Mouse (Mus musculus): ENCODE data around the gene Tmtc4.

The Tmtc4 gene

DNA sequence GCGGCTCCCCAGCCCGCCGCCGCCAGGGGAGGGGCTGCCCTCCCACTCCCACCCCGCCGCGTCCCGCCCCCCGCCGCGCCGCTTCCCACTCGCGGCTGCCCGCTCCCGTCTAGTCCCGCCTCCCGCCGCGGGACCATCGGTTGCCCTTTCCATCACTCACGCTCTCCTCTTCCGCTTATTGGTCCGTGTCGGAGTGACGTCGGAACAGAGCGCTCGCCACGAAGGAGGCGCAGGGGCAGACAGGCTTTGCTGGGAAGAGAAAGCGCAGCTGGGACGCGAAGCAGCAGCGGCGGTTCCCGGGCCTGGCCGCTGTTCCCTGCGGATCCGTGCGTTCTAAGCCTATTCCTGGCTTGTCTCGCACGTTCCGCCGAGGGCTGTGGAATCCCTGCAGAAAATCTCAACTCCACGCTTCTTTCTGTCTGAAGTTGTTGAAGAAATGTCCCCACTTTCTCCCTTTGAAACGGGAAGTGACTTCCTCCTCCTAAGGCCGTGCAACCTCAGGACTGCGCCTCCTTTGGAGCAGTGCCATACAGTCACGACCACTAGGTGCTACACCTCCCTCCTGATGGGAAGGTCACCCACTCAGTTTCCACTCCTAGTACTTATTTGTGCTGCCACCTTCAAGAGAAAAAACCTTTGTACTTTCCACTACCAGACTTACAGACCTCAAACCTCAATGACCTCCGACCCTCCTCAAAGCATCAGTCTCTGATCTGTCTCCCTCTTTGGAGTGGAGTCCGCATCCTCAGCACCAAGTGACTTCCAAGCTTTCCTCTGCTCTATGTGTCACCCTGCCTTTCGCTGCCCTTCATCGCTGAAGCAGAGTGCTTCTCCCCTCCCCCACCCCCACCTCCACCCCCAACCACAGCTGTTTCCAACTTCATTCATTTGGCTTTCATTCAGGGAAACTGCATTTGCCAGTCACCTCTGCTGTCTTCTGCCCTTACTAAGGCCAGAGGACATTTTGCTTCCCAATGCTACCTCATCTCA, at the start of gene Tmtc4:
Tmtc4 (minus strand) TSS at position 810 of the 990 bp plus-strand sequence.
- peak; percentile 87 for DNase-seq (ENCODE audit: low read depth)

DNA sequence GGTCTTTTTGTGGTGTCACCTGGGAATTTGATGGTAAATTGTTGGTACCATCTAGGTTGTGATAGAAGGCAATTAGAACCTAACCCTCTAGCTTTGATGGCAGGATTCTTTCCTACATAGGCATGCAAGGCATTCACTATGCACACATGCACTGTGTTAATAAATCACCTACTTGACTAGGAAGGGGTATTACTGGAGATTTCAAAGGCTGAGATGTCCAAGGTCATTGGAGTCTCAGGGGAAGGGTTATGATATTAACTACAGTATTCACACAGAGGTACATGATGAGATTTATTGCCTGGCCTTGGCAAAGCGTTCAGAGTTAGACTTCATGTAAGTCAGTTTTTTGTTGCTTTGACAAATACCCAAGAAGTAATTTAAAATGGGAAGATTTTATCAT, 48.6 kb upstream of the Tmtc4 start:
- DNase-seq (ENCODE audit: low read depth) = no peak

DNA sequence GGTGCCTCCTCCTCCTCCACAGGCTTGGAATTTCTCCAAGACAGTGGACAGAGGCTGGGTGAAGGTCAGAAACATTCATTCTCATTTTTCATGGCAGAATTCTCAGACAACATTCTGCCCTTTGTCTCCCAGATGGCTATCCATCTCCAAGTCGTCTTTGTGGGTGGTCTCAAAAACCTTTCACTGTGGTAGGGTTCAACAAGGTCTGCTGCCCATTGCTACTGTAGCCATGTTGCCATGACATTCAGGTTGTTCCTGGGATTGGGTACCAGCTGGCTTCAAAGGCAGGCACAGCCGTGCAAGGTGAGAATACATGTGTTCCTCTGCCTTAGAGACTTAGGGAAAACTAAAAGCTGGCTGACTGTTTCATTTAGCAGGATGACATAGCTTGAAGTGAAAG, 44.0 kb upstream of the Tmtc4 start:
- no peak for DNase-seq (ENCODE audit: low read depth)

DNA sequence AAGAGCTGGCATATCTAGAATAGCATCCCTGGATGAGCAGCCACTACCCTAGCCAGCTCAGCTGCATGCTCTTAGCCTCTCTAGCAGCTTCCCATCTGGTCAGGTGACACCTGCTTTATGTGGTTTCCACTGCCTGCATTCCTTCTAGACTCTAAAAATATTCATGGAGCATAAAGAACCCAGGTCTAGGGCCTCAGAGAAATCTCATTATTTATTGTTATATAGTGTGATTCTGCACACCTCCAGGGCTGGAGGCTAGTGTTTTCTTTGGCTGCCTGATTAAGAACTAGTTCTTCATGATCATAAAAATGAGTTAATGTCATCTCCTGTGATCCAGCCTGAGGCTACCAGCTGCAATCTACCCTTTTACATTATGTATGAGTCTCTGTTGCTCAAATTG, 39.1 kb upstream of the Tmtc4 start:
- DNase-seq (ENCODE audit: low read depth) = no peak

DNA sequence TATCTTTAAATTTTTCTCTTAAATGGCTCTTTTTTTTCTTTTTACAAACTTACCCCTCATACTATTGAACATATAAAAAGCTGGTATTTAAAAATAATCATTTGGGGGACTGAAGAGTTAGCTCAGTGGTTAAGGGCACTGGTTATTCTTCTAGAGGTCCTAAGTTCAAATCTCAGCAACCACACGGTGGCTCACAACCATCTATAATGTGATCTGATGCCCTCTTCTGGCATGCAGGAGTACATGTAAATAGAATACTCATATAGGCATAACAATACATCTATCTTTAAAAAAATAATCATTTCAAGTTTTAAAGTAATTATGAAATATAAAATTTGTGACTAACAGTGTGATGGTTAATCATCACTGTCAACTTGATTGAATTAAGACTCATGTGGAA, 32.5 kb upstream of the Tmtc4 start:
- DNase-seq (ENCODE audit: low read depth) = no peak

DNA sequence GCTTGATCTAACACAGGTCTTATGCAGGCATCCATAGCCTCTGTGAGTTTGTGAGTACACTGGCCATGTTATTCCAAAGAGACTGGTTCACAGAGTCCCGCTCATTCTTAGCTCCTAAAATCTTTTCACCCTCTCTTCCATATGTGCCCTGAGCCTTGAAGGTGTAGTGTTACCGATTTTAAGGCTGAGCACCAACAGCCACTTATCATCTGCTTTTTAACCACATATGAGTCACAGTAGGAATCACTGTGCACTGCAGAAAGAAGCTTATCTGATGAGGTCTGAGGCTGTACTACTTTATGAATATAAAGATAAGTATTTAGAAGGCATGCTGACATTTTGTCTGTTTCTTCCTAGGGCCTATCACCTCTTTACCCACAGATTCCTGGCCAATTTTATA, 31.9 kb upstream of the Tmtc4 start:
- no peak for DNase-seq (ENCODE audit: low read depth)

DNA sequence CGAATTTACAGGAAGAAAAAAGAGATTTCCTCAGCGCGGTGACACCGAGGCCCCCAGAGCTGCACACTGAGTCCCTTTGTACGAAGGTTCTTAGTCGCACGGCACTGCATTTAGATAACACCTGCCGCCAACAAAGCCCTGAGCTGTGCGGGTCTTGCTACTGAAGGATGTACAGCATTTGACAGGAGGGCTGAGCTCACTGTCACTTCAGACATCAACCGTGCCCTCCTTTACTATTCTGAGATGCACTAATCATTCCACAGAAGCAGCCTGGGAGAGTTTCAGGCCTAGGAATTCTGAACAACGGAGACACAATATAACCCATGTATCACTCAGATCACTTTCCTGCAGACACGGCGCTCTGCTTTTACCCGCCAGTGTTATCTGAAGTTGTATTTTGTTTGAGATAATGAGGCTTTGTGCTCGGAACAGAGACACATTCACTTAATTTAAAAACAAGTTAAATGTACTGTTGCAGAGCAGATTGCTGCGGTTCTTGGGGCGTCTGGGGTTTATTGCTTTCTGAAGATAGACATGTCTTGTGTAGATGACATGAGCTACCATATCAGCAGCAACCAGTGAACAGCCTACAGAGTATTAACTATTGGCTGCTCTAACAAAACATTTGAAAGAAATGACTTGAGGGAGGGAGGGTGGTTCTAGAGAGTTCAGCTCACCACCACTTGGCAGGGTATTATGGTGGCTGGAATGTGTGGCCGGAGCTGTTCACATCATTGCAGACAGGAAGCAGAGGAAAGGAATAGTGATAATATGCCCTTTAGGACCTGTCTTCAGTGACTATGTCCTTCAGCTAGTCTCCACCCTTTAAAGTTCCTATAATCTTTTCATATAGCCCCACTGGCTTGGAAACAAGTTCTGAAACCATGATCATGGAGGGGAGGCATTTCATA, 25.5 kb upstream of the Tmtc4 start:
- no peak for DNase-seq (ENCODE audit: low read depth)

DNA sequence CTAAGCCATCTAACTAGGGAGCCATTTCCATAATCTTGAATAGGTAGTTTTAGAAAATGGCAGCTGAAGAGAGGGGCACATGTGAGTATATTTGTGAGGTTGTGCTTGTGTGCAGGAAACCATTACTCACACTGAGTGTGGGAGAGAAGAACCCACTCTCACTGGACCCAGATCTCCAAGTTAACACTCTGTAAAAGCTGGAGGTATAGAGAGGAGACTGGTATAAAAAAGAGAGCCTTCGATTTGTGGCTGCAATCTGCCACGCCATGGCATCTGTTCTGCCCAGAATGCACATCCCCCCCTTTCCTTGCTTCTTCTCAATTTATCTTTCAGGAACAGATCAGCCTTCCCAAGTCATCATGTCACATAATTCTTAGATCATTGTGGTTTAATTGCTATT, 24.8 kb upstream of the Tmtc4 start:
- no peak for DNase-seq (ENCODE audit: low read depth)

DNA sequence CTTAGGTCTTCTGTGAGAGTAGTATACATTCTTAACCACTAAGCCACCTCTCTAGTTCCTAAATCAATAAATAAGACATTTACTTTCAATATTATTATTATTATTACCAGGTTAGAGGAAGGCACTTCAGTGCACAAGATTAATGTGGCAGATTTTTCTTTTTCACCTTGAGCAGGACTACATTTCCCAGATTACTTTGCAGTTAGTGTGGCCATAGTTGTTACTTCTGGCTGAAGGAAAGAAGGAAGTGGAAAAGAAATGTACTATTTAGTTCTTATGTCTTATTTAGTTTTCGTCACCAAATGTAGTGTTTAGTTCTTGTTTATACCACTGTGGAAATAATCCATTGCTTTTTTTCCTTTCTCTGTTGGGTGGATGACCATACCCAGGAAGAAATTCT, 19.9 kb upstream of the Tmtc4 start:
- no peak for DNase-seq (ENCODE audit: low read depth)

DNA sequence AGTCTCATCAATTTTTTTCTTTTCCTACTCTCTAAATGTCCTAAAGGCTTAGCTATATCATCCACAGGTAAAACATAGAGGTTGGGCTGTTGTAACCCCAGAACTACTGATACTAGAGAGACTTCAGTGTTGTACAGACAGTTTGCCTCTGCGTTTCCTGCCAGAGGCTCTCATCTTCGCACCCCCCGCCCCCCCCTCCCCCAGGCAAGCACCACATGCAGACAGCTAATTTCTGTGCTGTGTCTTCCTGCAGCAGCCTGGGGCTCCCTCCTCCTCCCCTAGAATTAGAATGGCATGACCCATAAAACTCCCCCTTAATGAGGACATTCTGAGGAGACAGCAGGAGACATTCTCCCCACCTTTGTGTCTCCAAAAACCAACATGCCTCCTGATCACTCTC, 17.6 kb upstream of the Tmtc4 start:
- DNase-seq (ENCODE audit: low read depth) = no peak

DNA sequence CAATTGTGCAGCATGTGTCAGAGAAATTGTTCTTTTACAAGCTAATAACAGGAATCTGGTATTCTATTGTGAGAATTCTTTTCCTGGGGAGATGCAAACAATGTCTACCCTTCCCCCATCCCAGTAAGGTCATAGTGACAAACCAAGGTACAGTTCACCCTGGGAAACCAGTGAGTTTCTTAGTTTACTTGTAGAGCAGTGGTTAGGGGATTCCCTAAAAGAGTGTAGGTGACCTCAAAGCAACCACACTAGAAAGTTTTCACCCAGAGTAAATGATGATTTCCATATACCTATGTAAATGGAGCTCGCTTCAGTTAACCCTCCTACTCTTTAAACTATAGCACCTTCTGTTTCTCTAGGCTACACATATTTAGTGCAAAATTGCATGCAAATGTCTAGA, 13.6 kb upstream of the Tmtc4 start:
- DNase-seq (ENCODE audit: low read depth) = no peak

DNA sequence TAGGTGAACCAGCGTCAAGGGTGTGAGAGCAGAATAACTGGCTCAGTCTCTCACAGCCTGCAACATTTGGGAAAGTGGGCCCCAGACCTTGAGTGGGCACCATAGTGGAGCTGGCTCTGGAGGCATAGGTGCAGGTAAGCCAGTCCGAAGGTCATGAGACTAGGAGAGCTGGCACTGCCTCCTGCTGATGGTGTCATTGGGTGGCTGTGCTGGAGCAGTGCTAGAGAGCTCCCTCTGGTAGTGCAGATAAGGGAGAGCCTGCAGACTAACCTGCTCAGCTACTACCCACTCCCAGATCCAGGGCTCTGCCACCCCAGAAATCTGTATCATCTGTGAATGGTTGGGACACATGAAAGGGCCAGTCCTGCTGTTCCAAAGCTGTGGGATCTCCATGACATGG, 10.1 kb upstream of the Tmtc4 start:
- DNase-seq (ENCODE audit: low read depth) = no peak

DNA sequence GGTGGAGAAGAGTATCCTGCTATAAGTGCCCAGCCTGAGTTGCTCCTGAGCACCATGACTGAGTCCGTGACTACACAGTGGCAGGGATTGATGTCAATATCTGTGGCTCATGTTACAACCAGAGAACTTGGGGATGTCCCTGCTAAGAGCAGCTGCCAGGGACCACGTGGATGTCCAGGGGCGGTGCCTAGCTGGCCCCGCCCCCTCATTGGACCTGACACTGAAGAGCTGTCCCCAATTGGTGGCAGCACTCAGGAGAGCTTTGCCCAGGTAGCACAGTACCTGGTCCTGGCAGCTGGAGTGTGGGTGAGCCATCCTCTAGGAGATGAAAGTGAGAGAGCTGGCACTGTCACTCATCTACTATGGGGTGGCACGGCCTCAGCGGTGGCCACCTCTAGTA, 9.1 kb upstream of the Tmtc4 start:
- DNase-seq (ENCODE audit: low read depth) = no peak

DNA sequence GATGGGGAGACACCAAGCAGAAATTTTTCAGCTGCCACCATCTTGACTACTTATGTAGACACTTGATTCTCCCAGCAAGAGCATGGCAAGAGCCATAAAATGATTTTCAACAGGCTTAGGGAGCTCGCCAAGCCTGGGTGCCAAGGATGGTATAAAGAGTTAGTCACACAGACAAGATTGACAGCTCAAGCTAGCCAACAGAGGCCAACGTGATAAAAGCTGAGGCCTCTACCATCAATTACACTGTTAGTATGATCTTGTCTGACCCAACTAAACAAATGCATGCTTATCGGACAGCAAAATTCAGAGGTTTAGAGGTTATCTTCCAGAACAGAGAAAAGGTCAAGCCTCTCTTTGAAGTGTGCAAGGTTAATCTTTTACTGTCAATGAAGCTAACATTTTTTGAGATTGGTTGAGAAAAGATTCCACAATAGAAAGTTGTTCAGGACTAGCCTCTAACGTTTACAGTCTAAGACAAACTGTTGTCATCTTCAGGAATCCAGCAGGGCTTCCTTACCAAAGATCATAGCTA, 6.8 kb upstream of the Tmtc4 start:
- DNase-seq (ENCODE audit: low read depth) = no peak

DNA sequence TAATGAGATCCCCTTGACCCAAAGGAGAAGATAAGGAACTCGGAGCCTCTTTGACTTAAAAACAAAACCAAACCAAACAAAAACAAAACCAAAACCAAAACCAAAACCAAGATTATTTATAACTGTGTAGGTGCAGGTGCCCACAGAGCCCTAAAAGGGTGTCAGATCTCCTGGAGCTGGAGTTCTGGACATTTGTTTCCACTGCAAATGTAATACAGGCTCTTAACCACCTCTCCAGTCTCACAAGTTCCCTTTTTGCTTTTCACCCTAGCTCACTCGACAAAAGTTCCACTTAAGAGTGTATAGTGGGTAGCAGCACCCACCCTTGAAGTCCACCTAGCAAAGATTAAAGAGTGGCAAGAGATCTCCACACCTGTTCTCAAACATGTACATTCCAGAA, 2.6 kb upstream of the Tmtc4 start:
- DNase-seq (ENCODE audit: low read depth) = no peak

DNA sequence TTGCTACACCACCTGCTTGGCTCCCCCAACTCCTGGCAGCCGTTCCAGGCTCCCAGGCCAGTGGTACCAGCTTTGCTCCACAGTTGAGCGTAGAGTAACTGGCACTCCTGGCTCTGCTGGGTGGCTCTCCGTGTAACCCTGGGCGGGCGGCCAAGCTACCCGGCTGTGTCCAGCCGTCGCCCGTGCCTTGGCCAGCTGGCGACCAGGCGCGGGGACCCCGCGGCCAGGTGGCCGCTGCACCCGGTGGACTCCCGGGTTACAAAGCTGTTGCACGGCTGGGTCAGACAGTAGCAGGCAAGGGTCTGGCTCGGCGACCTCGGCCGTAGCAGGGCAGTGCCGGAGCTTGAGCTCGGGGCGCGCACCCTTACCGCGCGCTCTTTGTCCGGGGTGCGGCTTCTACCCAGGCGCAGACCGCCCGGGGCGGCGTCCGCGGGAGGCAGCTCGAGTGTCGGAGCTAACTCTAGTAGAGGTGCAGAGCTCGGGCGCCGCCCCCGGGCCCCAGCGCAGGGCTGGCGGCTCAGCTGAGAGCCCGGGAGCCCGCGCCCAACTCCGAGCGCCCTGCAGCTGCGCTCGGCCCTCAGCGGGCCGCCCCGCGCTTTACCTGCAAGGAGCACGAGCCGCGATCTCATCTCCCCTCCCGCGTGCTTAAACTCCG, 1.1 kb downstream of the Tmtc4 start:
- no peak for DNase-seq (ENCODE audit: low read depth)

DNA sequence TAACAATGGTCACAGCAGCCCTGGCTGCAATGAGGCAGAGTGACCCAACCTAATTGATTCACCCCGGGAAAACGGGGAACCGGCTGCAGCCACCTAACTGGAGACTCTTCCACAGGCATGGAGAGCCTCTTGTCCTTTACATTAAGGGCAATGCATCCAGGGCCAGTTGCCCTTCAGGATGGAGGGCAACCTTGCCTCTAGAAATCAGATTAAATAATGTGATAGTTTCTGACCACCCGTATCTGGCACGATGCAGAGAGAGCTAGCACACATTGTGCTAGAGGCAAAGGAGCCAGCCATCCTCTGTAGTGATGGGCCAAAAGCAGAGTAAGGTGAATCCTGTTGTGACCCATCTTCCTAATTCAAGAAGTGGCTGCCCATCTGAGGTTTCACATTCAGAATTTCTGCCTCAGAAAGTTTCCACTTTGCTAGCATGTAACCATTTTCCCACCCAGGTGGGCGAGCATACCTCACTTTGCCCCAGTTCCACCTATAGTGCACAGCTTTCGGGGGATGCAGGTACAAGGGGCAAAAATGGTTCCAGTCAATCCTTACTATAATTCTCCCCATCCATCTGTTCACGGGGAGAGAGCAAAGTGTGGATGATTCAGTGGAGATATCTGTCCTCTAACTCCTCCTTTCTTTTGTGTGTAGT, 1.9 kb downstream of the Tmtc4 start:
- DNase-seq (ENCODE audit: low read depth) = no peak

DNA sequence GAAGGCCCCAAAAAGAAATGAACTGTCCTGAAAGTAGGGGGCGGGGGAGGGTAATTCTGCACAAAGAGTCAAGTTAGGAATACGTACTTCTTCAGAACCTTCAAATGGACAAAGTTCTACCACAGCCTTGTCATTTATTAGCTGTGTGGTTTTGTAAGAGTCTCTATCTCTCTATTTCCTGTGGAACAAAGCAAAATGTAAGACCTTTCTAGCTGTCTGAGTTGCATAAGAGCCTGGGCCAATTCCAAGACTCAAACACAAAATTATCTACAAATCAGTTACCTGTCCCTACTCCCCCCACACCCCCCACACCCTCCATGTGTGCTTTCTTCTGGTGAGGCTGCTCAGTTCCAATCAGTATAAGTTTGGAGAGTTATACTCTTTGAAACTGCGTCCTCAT, 5.0 kb downstream of the Tmtc4 start:
- DNase-seq (ENCODE audit: low read depth) = no peak

DNA sequence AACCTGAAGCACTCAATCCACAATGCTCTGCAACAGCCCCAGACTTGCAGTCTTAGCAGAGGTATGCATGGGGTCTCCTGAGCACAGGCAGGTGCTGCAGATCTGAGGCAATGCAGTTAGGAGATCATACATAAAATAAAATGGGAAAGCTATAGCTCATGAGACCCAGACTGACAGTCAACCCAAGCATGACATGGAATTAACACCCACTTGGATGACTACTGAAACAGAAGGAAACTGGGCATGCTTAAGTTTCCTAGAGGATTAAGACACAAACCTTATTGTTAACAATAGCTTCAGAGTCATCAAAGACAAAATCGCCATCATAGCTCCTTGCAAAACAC, 6.1 kb downstream of the Tmtc4 start:
- DNase-seq (ENCODE audit: low read depth) = no peak

DNA sequence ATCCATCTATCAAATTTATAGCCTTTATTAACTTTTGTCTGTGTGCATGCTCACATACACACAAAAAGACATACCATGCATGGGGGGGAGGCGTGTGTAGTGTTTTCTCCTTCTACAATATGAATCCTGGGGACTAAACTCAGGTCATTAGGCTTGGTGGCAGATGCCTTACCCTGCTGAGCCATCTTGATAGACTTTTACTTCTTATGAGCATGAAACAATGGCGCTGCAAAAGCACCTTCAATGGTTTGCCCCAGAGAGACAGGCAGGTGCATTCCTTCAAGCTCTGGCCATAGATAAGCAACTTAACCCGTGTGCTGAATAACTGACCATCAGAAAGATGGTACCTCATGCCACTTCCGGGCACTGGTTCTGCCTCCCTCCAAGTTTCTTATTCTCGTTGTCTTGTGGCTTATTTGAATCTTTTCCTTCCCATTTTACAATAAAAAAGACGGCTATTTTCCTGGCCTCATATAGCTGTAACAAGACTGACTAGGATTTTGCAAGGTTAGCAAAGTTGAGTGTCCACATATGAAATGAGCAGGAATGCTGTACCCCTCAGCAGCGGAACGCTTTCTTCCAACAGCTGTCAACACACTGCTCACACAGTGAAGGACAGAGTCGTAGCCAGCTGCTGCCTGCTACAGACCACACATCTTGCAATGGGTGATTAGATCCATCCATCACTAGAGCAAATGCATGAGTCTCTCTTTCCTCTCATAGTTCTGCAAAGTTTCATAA, 6.6 kb downstream of the Tmtc4 start:
- DNase-seq (ENCODE audit: low read depth) = no peak

Measured in c-Kit-positive CD71-positive TER-119-negative erythroid progenitor cells, embryonic 14.5 days (primary cell).